Comparison of ENCODE assay signal across 22 mouse cellular contexts in genomic region chr17:31272416-31273165, GRCm38 (mm10). TPM values are rescaled to one million over a fixed set of nuclear protein-coding genes. Genes with fewer than 3 reads are reported as not detected.
DNase-seq lines count a peak whose midpoint lies in the region.
"Had no signal": no experiment of that assay in that cellular context is flagged by ENCODE, and none has a peak within 500 bp of the region (broad histone marks: within the 10 kb centered on the region; RNA-seq: fewer than 3 reads in every experiment).

No protein-coding gene starts in this region.

- no peak overlapping the region for H3K27ac ChIP-seq in heart, embryonic 10.5 days
- H3K27ac ChIP-seq: embryonic facial prominence, embryonic 10.5 days; embryonic facial prominence, embryonic 12.5 days; forebrain, embryonic 13.5 days; forebrain, embryonic 15.5 days had no signal

- H3K4me1 ChIP-seq in heart, embryonic 10.5 days: peaks cover 24% of the 10 kb centered on the region

- H3K36me3 ChIP-seq in heart, embryonic 10.5 days: no peaks in the 10 kb centered on the region
- H3K36me3 ChIP-seq: embryonic facial prominence, embryonic 10.5 days; embryonic facial prominence, embryonic 12.5 days; forebrain, embryonic 15.5 days; G1E had no signal

- H3K9me3 ChIP-seq in heart, embryonic 10.5 days: no peaks in the 10 kb centered on the region
- H3K9me3 ChIP-seq: embryonic facial prominence, embryonic 10.5 days; embryonic facial prominence, embryonic 12.5 days; forebrain, embryonic 13.5 days; forebrain, embryonic 15.5 days had no signal

- H3K4me3 ChIP-seq in heart, embryonic 10.5 days: no peak overlapping the region
- H3K4me3 ChIP-seq: embryonic facial prominence, embryonic 10.5 days; embryonic facial prominence, embryonic 12.5 days; forebrain, embryonic 13.5 days; forebrain, embryonic 15.5 days had no signal

- peak; percentile 1 for DNase-seq in adrenal gland, postnatal 14 days
- DNase-seq in adrenal gland, adult 2 months: no peak
- DNase-seq in heart, adult 11 months: peak; percentile 83
- no peak for DNase-seq in heart, embryonic 10.5 days (ENCODE audit: low spot score)
- peak; percentile 14 for DNase-seq in urinary bladder, adult 2 months (ENCODE audit: low spot score)
- no peak for DNase-seq in urinary bladder, postnatal 14 days (ENCODE audit: low spot score)
- DNase-seq: adrenal gland, postnatal 10 days; adrenal gland, postnatal 36 days; B cell, adult 2 months; cerebellum, adult 11-12 months; cerebellum, adult 2 months; cerebellum, adult 9-10 months; cerebellum, postnatal 10 days; cerebellum, postnatal 25 days; forebrain, postnatal 0 days had no signal

- 80% methylated on average over 9 of the region's 9 CpGs for WGBS in heart, embryonic 10.5 days

- H3K27me3 ChIP-seq in heart, embryonic 10.5 days (ENCODE audit: insufficient read depth, poor library complexity, severe bottlenecking): peaks cover 6% of the 10 kb centered on the region
- H3K27me3 ChIP-seq: embryonic facial prominence, embryonic 12.5 days; forebrain, embryonic 13.5 days; forebrain, embryonic 15.5 days; Patski had no signal

RNA-seq across cellular contexts. Expression of gene Rsph1, which starts 4.6 kb away (rescaled TPM):
- total RNA-seq in adrenal gland, postnatal 14 days (2021): 6.4 and 6.7 TPM in 2 replicates
- 1 to 10 TPM; 4.5 to 8.0 TPM for total RNA-seq in adrenal gland, adult 2 months (2021)
- polyA plus RNA-seq in adrenal gland, adult 2 months (2012; rRNA removed): 0.21 and 0.22 TPM in 2 replicates
- 1.8 and 2.4 TPM in 2 replicates for polyA plus RNA-seq in heart, embryonic 10.5 days (2016; fragmentation: Nextera tagmentation; extraction: Ambion mirVana)
- polyA plus RNA-seq in urinary bladder, adult 2 months (2012; rRNA removed): 1.2 and 2.2 TPM in 2 replicates
- total RNA-seq: CH12.LX, G1E had no signal
- polyA plus RNA-seq: G1E had no signal

RNA-seq across cellular contexts. Expression of gene Slc37a1, which starts 14.0 kb away (rescaled TPM):
- 6.7 and 13.3 TPM in 2 replicates for total RNA-seq in adrenal gland, postnatal 14 days (2021)
- total RNA-seq in adrenal gland, adult 2 months (2021): 10 to 100 TPM in 1 of 2 experiments, 1 to 10 TPM in 1; 5.7 to 13.4 TPM
- polyA plus RNA-seq in adrenal gland, adult 2 months (2012; rRNA removed): 13.1 and 15.1 TPM in 2 replicates
- polyA plus RNA-seq in heart, embryonic 10.5 days (2016; fragmentation: Nextera tagmentation; extraction: Ambion mirVana): 3.9 and 4.8 TPM in 2 replicates
- polyA plus RNA-seq in urinary bladder, adult 2 months (2012; rRNA removed): 10.6 and 11.7 TPM in 2 replicates
- polyA plus RNA-seq: G1E had no signal

Comparison
In these comparisons a context has a peak if more than half of its experiments do, and no peak if none do; other contexts are left out.
1. DNase-seq: peak in adrenal gland, postnatal 14 days (single experiment), heart, adult 11 months (single experiment) and urinary bladder, adult 2 months (single experiment); none in adrenal gland, adult 2 months (single experiment), heart, embryonic 10.5 days (single experiment) and urinary bladder, postnatal 14 days (single experiment).